Mouse (Mus musculus) C2C12 (cell line): ENCODE measurements at regions not wholly inside any gene's neighbourhood (a gene's known extent, or its start where the extent isn't known, plus 50 kb on each side); places are given as distances from the start of the nearest gene placed in this dataset.

Source experiments
- H3K27me3 ChIP-seq: one replicate; pipeline ENCODE4 v1.6.1; 2011; ENCODE audit not compliant: control insufficient read depth, insufficient read depth, insufficient read length
- H3K36me3 ChIP-seq: one replicate; pipeline ENCODE4 v1.6.1; 2011; ENCODE audit not compliant: control insufficient read depth, insufficient read depth
- H3K4me3 ChIP-seq: one replicate; pipeline ENCODE4 v1.5.1; 2011; ENCODE audit warnings: mild to moderate bottlenecking, control low read depth; ENCODE audit not compliant: poor library complexity, insufficient read depth, severe bottlenecking
- H3K79me2 ChIP-seq: one replicate; pipeline ENCODE4 v1.6.1; 2011; ENCODE audit not compliant: control insufficient read depth, insufficient read depth
- H3K79me3 ChIP-seq: one replicate; pipeline ENCODE4 v1.6.1; 2011; ENCODE audit warnings: low read depth, control low read depth
- H3ac ChIP-seq: one replicate; pipeline ENCODE3; 2011; ENCODE audit warnings: low read depth; ENCODE audit not compliant: control insufficient read depth, insufficient read length
- CEBPB ChIP-seq: IDR thresholded peaks from one replicate; pipeline ENCODE4 v1.6.1; 2011; ENCODE audit warnings: low read depth, mild to moderate bottlenecking, control low read depth, moderate library complexity
- CTCF ChIP-seq: IDR thresholded peaks from one replicate; pipeline ENCODE4 v1.5.1; 2011; ENCODE audit not compliant: control insufficient read depth, insufficient read depth, insufficient read length
- FOSL1 ChIP-seq: IDR thresholded peaks from one replicate; pipeline ENCODE4 v1.8.0; 2011; ENCODE audit warnings: mild to moderate bottlenecking, low read length; ENCODE audit not compliant: poor library complexity, insufficient read depth, severe bottlenecking
- MAX ChIP-seq: IDR thresholded peaks from one replicate; pipeline ENCODE4 v1.6.1; 2011; ENCODE audit warnings: mild to moderate bottlenecking, control low read depth
- MYOD1 ChIP-seq: IDR thresholded peaks from one replicate; pipeline ENCODE4 v1.6.1; 2011; ENCODE audit warnings: low read depth; ENCODE audit not compliant: control insufficient read depth, insufficient read length
- MYOG ChIP-seq: IDR thresholded peaks from one replicate; pipeline ENCODE4 v1.6.1; 2011; ENCODE audit not compliant: control insufficient read depth, insufficient read length; ENCODE audit errors: extremely low read depth
- USF1 ChIP-seq: IDR thresholded peaks from one replicate; pipeline ENCODE4 v1.6.1; 2011; ENCODE audit warnings: low read depth, mild to moderate bottlenecking, control low read depth, moderate library complexity

GRCm38 (mm10) chr2:74380574-74381287 is 198.5 kb downstream of the Lnpk start:
- Histone ChIP-seq H3ac (no peak overlapping the region), H3K4me3 (no peak overlapping the region)
- TF ChIP-seq CEBPB (no peak), MAX (no peak), USF1 (no peak), MYOG (no peak), CTCF (no peak), FOSL1 (no peak), MYOD1 (no peak)

GRCm38 (mm10) chr2:74378709-74379108 is 200.5 kb downstream of the Lnpk start:
- H3K27me3 ChIP-seq = no peaks in the 10 kb centered on the region
- H3K79me3 ChIP-seq = no peaks in the 10 kb centered on the region
- no peak overlapping the region for H3K4me3 ChIP-seq
- no peak overlapping the region for H3ac ChIP-seq
- H3K36me3 ChIP-seq = no peaks in the 10 kb centered on the region
- TF ChIP-seq FOSL1 (no peak), USF1 (no peak), MAX (no peak), CEBPB (no peak), MYOD1 (no peak), CTCF (no peak), MYOG (no peak)
- no peaks in the 10 kb centered on the region for H3K79me2 ChIP-seq

More at GRCm38 (mm10) chr2:74380574-74381287, 198.5 kb downstream of the Lnpk start:
- Histone ChIP-seq H3K79me2 (no peaks in the 10 kb centered on the region), H3K79me3 (no peaks in the 10 kb centered on the region), H3K36me3 (no peaks in the 10 kb centered on the region), H3K27me3 (no peaks in the 10 kb centered on the region)

GRCm38 (mm10) chr2:74373938-74374337 is 205.3 kb downstream of the Lnpk start:
- H3ac ChIP-seq = no peak overlapping the region

GRCm38 (mm10) chr2:74373056-74373455 is 206.2 kb downstream of the Lnpk start:
- TF ChIP-seq MAX (no peak), FOSL1 (no peak), CTCF (no peak)
- Histone ChIP-seq H3K79me2 (no peaks in the 10 kb centered on the region), H3K79me3 (no peaks in the 10 kb centered on the region), H3K36me3 (no peaks in the 10 kb centered on the region), H3K27me3 (no peaks in the 10 kb centered on the region), H3K4me3 (no peak overlapping the region), H3ac (no peak overlapping the region)

More at GRCm38 (mm10) chr2:74373938-74374337, 205.3 kb downstream of the Lnpk start:
- H3K79me3 ChIP-seq = no peaks in the 10 kb centered on the region
- TF ChIP-seq MAX (no peak), USF1 (no peak), FOSL1 (no peak), MYOG (no peak)
- no peaks in the 10 kb centered on the region for H3K79me2 ChIP-seq
- H3K36me3 ChIP-seq = no peaks in the 10 kb centered on the region
- H3K4me3 ChIP-seq = no peak overlapping the region
- no peaks in the 10 kb centered on the region for H3K27me3 ChIP-seq

- no peaks in the 10 kb centered on the region for H3K79me2 ChIP-seq
- no peak overlapping the region for H3K4me3 ChIP-seq
- no peaks in the 10 kb centered on the region for H3K36me3 ChIP-seq
- no peak overlapping the region for H3ac ChIP-seq
- H3K27me3 ChIP-seq = no peaks in the 10 kb centered on the region
- TF ChIP-seq FOSL1 (no peak), USF1 (no peak), MYOD1 (no peak), MYOG (no peak), CEBPB (no peak), MAX (no peak), CTCF (no peak)
- H3K79me3 ChIP-seq = no peaks in the 10 kb centered on the region
Observed at GRCm38 (mm10) chr2:74363255-74363654, 216.0 kb downstream of the Lnpk start.

- no peak for TF ChIP-seq CTCF
- no peak for TF ChIP-seq MAX
- TF ChIP-seq FOSL1 = no peak
- H3K79me2 ChIP-seq = no peaks in the 10 kb centered on the region
- no peak overlapping the region for H3K4me3 ChIP-seq
- no peak overlapping the region for H3ac ChIP-seq
- no peaks in the 10 kb centered on the region for H3K27me3 ChIP-seq
- H3K79me3 ChIP-seq = no peaks in the 10 kb centered on the region
- H3K36me3 ChIP-seq = no peaks in the 10 kb centered on the region
Observed at GRCm38 (mm10) chr2:74354591-74354990, 224.6 kb downstream of the Lnpk start.

GRCm38 (mm10) chr2:74349809-74350208 is 229.4 kb downstream of the Lnpk start:
- H3K4me3 ChIP-seq = no peak overlapping the region
- no peaks in the 10 kb centered on the region for H3K36me3 ChIP-seq
- no peaks in the 10 kb centered on the region for H3K79me3 ChIP-seq
- no peaks in the 10 kb centered on the region for H3K27me3 ChIP-seq
- no peak for TF ChIP-seq CTCF
- no peak for TF ChIP-seq MYOD1
- TF ChIP-seq MAX = no peak
- no peak for TF ChIP-seq USF1
- TF ChIP-seq CEBPB = no peak
- TF ChIP-seq MYOG = no peak
- no peak for TF ChIP-seq FOSL1
- H3ac ChIP-seq = no peak overlapping the region
- H3K79me2 ChIP-seq = no peaks in the 10 kb centered on the region
